Mouse (Mus musculus) cerebellum, adult 2 months (tissue): ENCODE results near the gene Hoxd11. TPM values are rescaled to one million over a fixed set of nuclear protein-coding genes. Genes with fewer than 3 reads are reported as not detected.

Source experiments
- DNase-seq, 2 experiments: peaks; one replicate each; pipeline ENCODE4 v3.0.0; 2021
- H3K27ac ChIP-seq: fragments of 200-500 bp; 2 replicates; pipeline ENCODE4 v1.5.1; 2012; ENCODE audit warnings: low read length, control low read depth, inconsistent platforms; ENCODE audit not compliant: insufficient read depth
- H3K27me3 ChIP-seq: fragments of 200-500 bp; 2 replicates; pipeline ENCODE4 v1.6.1; 2012; ENCODE audit warnings: inconsistent platforms, mild to moderate bottlenecking, low read length, moderate library complexity; ENCODE audit not compliant: control insufficient read depth, insufficient read depth
- H3K4me1 ChIP-seq: fragments of 200-500 bp; 2 replicates; pipeline ENCODE4 v1.6.1; 2011; ENCODE audit warnings: low read length; ENCODE audit not compliant: control insufficient read depth, insufficient read depth
- H3K4me3 ChIP-seq: fragments of 200-500 bp; replicated peaks from 2 replicates; pipeline ENCODE3; 2011; ENCODE audit warnings: mild to moderate bottlenecking, low read depth, low read length, control low read depth; ENCODE audit not compliant: insufficient read depth
- CTCF ChIP-seq: fragments of 200-500 bp; IDR thresholded peaks from 2 replicates; pipeline ENCODE4 v1.5.1; 2011; ENCODE audit warnings: low read depth, mild to moderate bottlenecking, control low read depth, low read length, moderate library complexity, borderline replicate concordance; ENCODE audit not compliant: insufficient read depth
- POLR2A ChIP-seq: fragments of 200-500 bp; IDR thresholded peaks from 2 replicates; pipeline ENCODE4 v1.6.1; 2011; ENCODE audit warnings: low read length, control low read depth, borderline replicate concordance; ENCODE audit not compliant: insufficient read depth
- WGBS: fragments of 180-500 bp; shearing (Covaris S2); methylation state at CpG from one replicate; pipeline ENCODE4 v1.1.7; 2018; 5-methylcytosine and 5-hydroxymethylcytosine counted together
- polyA plus RNA-seq: library from polyadenylated mRNA; depleted of rRNA; stranded (reverse); fragments of >200 nt; gene quantifications from 2 replicates; pipeline ENCODE4 v1.2.3, GENCODE M21; 2012

Hoxd11 gene
- polyA plus RNA-seq, 1 experiment, result not detected

- H3K27ac ChIP-seq, result no peak within 1 kb of the TSS
- TF ChIP-seq POLR2A (no peak), CTCF (no peak)
- no peak within 1 kb of the TSS for H3K4me3 ChIP-seq
- H3K27me3 ChIP-seq, result peaks cover 21% of the 10 kb centered on the region; the same call in 1 of the 2 replicates
- WGBS, result 2% methylated on average over 43 of the region's 43 CpGs
- DNase-seq, result no peak
- no peaks in the 10 kb centered on the region for H3K4me1 ChIP-seq
Observed at GRCm38 (mm10) chr2:74697567-74698121, 18.3 kb downstream of the Hoxd11 start, which contains the start of gene Hoxd9. Gene Hoxd9, plus strand, starts transcription at chr2:74697727.

- no peak overlapping the region for H3K4me3 ChIP-seq
- H3K27me3 ChIP-seq, result peaks cover 22% of the 10 kb centered on the region; the same call in 1 of the 2 replicates
- WGBS, result 2% methylated on average over 86 of the region's 86 CpGs
- no peak overlapping the region for H3K27ac ChIP-seq
- TF ChIP-seq CTCF (no peak), POLR2A (no peak)
- DNase-seq, result no peak
- H3K4me1 ChIP-seq, result no peaks in the 10 kb centered on the region
Observed at GRCm38 (mm10) chr2:74698201-74699052, 19.1 kb downstream of the Hoxd11 start.

GRCm38 (mm10) chr2:74699053-74699430 lies 19.7 kb downstream of the Hoxd11 start:
- H3K4me1 ChIP-seq, result no peaks in the 10 kb centered on the region
- no peak overlapping the region for H3K4me3 ChIP-seq
- peaks cover 21% of the 10 kb centered on the region; the same call in 1 of the 2 replicates for H3K27me3 ChIP-seq
- no peak for DNase-seq
- no peak overlapping the region for H3K27ac ChIP-seq
- no peak for TF ChIP-seq CTCF
- no peak for TF ChIP-seq POLR2A
- 3% methylated on average over 17 of the region's 17 CpGs for WGBS

- no peak overlapping the region for H3K27ac ChIP-seq
- H3K27me3 ChIP-seq, result peaks cover 25% of the 10 kb centered on the region
- 4% methylated on average over 23 of the region's 23 CpGs for WGBS
- no peaks in the 10 kb centered on the region for H3K4me1 ChIP-seq
- H3K4me3 ChIP-seq, result no peak overlapping the region
- DNase-seq, result no peak
- TF ChIP-seq POLR2A (no peak), CTCF (no peak)
Observed at GRCm38 (mm10) chr2:74699664-74700545, 20.5 kb downstream of the Hoxd11 start.

- WGBS, result 5% methylated on average over 22 of the region's 22 CpGs
- Histone ChIP-seq H3K27ac (no peak overlapping the region), H3K4me3 (no peak overlapping the region)
Observed at GRCm38 (mm10) chr2:74700546-74701112, 21.3 kb downstream of the Hoxd11 start.

GRCm38 (mm10) chr2:74701949-74702819 lies 22.8 kb downstream of the Hoxd11 start:
- peak; percentile 47 to 65 for DNase-seq
- Histone ChIP-seq H3K27me3 (peaks cover 37% of the 10 kb centered on the region), H3K4me3 (no peak overlapping the region), H3K4me1 (no peaks in the 10 kb centered on the region), H3K27ac (no peak overlapping the region)
- TF ChIP-seq CTCF (peak; percentile 75), POLR2A (no peak)
- WGBS, result 14% methylated on average over 17 of the region's 17 CpGs

More at GRCm38 (mm10) chr2:74700546-74701112, 21.3 kb downstream of the Hoxd11 start:
- DNase-seq, result no peak
- no peak for TF ChIP-seq CTCF
- TF ChIP-seq POLR2A, result no peak
- H3K27me3 ChIP-seq, result peaks cover 31% of the 10 kb centered on the region
- H3K4me1 ChIP-seq, result no peaks in the 10 kb centered on the region

GRCm38 (mm10) chr2:74702820-74703219 lies 23.5 kb downstream of the Hoxd11 start:
- 23% methylated on average over 6 of the region's 6 CpGs for WGBS
- no peak for DNase-seq
- Histone ChIP-seq H3K27ac (no peak overlapping the region), H3K27me3 (peaks cover 33% of the 10 kb centered on the region), H3K4me1 (no peaks in the 10 kb centered on the region), H3K4me3 (no peak overlapping the region)
- TF ChIP-seq CTCF (no peak), POLR2A (no peak)
